Mouse (Mus musculus): ENCODE measurements around the gene Hyal3.
A peak's percentile ranks its signal among the peaks of the same experiment; 100 is the strongest.
"Not testable (repeated sequence)": the region's sequence is repeated elsewhere in the genome, so short reads cannot be mapped to it uniquely, and the experiment has no call there.

Hyal3 gene

GRCm38 (mm10) chr9:107571534-107572326 lies 8.9 kb upstream of the Hyal3 start:
- DNase-seq (ENCODE audit: low spot score in 2 of 2), result no peak

DNA sequence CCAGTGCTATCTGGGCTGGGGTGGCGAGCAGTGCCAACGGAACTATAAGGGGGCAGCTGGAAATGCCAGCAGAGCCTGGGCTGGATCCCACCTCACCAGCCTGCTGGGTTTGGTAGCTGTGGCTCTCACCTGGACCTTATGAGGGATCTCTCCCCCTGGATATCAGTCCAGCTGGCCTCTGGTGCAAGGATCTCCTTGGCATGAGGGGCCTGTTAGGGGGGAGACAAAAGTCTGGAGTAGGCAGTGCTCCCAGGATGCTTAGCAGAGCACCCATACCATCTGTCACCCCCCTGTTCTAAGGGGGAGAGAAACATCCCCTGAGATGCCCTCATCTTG lies 8.3 kb upstream of the Hyal3 start:
- no peak for DNase-seq (ENCODE audit: low spot score in 2 of 2)

DNA sequence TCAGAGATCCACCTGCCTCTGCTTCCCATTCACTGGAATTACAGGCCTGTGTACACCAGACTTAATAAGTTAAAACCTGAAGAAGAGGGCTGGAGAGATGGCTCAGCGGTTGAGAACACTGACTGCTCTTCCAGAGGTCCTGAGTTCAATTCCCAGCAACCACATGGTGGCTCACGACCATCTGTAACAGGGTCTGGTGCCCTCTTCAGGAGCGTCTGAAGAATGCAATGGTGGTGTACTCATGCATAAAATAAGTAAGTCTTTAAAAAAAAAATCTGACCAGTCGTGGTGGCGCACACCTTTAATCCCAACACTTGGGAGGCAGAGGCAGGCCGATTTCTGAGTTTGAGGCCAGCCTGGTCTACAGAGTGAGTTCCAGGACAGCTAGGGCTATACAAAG lies 6.8 kb upstream of the Hyal3 start:
- not testable (repeated sequence) for DNase-seq (ENCODE audit: low spot score in 2 of 2)

DNA sequence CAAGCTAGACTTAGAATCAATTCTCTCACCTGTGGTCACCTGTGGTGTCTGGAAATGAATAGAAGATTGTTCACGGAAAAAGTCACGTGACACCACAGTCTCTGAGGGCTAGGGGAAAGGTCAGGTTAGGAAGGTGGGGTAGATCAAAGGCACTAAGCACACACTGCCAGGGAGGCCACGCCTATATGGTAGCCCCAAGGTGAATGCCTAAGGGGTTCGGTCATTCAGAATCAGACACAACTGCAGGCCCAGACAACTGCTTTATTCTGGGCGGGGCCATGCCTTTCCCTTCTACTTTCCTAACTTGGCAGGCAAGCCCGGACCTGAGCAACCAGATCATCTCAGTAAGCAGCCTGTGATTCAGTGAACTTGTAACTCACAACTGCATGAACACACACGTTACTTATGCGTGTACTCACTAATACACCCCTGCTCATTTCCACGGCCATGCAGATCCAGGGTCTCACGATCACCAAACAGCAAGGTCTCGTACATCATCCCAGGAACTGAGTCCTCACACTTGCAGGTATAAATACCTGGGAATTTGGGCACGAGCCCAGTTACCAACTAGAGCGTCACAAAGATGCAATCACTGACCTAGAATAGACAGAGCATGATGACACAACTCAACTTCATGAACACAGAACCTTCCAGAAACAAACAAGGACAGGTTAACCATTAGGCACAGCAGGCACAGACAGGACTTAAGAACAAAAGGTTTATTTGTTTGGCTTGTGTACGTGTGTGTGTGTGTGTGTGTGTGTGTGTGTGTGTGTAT lies 4.8 kb upstream of the Hyal3 start:
- DNase-seq (ENCODE audit: low spot score in 2 of 2), result no peak

DNA sequence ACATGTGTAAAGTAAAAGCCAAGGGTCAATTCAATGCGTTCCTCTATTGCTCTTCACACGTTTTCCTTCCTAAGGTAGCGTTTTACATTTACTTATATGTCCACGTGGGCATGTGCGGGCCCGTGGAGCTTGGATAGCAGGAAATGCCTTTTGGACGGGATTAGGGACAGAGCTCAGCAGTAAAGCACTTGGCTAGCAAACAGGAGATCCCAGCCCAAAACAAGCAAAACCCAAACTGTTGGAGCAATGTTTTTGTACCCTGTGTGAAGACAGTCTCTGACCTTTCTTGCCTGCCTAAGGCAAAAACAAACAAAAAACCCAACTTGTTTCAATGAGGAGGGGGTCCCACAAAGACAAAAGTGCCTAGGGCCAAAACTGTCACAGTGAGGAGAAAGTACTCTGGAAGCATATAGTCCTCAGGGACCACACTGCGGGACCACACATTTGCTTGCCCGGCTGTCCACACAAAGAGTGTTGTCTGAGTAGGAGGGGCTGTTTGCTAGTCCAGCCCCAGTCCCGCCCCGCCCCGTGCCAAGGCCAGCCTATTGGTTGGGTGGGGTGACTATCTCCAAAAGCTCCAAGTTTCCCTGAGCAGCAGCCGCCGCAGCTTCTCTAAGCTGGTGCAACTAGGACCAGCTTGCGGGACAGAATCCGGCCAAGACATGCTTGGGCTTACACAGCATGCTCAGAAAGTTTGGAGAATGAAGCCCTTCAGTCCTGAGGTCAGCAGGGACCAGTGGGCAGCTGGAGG lies 4.1 kb upstream of the Hyal3 start, which contains the start of gene Hyal1:
Gene Hyal1, plus strand, starts transcription at position 571 of the 751 bp plus-strand sequence.
- peak; percentile 50 to 64 for DNase-seq (ENCODE audit: low spot score in 2 of 2)

- no peak for DNase-seq (ENCODE audit: low spot score in 2 of 2)
Measured at GRCm38 (mm10) chr9:107577871-107578270, 2.7 kb upstream of the Hyal3 start.

- no peak for DNase-seq (ENCODE audit: low spot score in 2 of 2)
Measured at GRCm38 (mm10) chr9:107578587-107578986, 2.0 kb upstream of the Hyal3 start, which contains the start of gene Naa80. Gene Naa80 (plus strand): TSS chr9:107578887.

DNA sequence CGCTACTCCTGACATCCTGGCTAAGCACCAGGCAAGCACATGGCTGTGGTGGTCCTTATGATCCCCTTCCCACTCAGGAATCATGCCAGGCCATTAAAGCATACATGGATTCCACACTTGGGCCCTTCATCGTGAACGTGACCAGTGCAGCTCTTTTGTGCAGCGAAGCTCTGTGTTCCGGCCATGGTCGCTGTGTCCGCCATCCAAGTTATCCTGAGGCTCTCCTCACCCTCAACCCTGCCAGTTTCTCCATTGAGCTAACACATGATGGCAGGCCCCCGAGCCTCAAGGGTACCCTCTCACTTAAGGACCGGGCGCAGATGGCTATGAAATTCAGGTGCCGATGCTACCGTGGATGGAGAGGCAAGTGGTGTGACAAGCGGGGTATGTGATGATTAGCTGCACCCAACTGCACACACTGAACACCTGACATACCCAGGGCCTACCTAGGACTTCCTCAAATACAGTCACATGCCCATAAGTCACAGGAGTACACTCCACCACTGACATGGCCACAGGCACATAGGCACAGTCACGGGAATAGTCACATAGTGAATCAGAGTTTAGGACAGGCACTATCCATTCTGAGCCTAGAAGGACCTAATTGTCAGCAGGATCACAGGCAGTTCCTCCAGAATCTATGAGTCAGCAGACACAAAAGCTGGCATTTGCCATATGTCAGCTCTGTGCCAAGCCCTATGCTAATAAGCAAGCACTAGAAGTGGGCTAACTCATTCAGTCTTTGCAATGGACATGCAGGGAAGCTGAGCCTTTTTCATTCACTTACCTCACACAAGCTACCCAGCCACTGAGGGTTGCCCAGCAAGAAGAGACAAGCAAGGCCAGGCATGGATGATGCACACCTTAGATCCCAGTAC lies 1.4 kb upstream of the Hyal3 start:
- DNase-seq (ENCODE audit: low spot score in 2 of 2), result no peak

GRCm38 (mm10) chr9:107581584-107581983 lies 966 bp downstream of the Hyal3 start:
- no peak for DNase-seq (ENCODE audit: low spot score in 2 of 2)

DNA sequence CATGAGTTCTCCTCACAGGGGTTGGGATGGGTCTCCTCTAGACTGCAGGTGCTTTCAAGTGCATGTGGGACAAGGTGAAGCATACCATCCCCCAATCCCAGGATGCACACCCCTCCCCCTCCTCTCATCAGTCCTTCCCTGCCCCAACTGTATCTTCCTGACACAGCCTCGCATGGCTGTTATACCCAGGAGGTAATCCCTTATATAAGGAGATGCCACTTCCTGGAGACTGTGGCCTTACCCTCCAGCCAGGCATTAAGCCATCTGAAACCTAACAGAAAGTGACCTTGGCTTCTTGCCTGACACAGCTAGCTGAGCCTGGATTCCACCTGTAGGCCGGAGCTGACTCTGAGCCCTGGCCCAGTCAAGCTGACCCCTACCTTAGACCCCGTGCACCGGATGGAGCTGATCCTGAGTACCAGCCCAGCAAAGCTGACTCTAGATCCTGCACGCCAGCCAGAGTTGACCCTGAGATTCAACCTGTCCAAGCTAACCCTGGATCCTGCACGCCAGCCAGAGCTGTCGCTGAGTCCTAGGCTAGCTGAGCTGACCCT lies 2.0 kb downstream of the Hyal3 start:
- DNase-seq (ENCODE audit: low spot score in 2 of 2), result no peak

- DNase-seq (ENCODE audit: low spot score in 2 of 2), result no peak
Measured at GRCm38 (mm10) chr9:107583174-107583573, 2.6 kb downstream of the Hyal3 start.

- no peak for DNase-seq (ENCODE audit: low spot score in 2 of 2)
Measured at GRCm38 (mm10) chr9:107586504-107586903, 5.9 kb downstream of the Hyal3 start.

DNA sequence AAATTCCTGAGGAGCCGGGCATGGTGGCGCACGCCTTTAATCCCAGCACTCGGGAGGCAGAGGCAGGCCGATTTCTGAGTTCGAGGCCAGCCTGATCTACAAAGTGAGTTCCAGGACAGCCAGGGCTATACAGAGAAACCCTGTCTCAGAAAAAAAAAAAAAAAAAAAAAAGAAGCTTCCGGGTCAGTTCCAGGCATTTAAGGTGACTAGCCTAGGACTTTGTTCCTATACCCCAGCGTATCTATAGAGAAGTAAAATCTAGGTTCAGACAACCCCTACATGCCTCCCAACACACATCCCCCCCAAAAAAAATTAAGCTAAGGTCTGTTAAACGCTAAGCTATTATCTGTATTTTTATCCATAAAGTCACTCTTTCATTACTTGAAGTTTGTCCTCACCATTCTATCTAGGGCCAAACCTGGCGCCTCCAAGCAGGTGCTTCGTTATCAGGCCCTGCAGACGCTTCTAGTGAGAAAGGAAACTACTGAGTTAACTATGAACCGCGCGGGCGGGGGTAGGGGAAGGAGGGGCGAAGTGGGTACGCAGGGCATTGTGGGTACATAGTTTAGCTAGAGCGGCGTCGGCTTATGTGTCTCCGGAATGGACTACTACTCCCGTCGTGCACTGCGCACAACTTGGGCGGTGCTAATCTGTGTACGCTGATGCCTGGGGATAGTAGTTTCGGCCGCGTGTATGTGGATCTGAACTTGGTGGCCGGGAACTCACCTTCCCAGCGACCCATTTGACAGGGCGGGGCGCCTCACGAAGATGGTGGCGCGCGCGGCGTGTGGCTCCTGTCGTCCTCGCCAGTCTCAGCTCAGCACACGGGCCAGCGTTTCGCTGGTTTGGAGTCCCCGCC lies 6.6 kb downstream of the Hyal3 start, which contains the start of gene Ifrd2:
Gene Ifrd2, plus strand, starts transcription at position 669 of the 859 bp plus-strand sequence.
- peak; percentile 99 for DNase-seq (ENCODE audit: low spot score in 2 of 2)

GRCm38 (mm10) chr9:107587833-107588639 lies 7.4 kb downstream of the Hyal3 start:
- peak in 1 of 2 experiments; percentile 70 for DNase-seq (ENCODE audit: low spot score in 2 of 2)

DNA sequence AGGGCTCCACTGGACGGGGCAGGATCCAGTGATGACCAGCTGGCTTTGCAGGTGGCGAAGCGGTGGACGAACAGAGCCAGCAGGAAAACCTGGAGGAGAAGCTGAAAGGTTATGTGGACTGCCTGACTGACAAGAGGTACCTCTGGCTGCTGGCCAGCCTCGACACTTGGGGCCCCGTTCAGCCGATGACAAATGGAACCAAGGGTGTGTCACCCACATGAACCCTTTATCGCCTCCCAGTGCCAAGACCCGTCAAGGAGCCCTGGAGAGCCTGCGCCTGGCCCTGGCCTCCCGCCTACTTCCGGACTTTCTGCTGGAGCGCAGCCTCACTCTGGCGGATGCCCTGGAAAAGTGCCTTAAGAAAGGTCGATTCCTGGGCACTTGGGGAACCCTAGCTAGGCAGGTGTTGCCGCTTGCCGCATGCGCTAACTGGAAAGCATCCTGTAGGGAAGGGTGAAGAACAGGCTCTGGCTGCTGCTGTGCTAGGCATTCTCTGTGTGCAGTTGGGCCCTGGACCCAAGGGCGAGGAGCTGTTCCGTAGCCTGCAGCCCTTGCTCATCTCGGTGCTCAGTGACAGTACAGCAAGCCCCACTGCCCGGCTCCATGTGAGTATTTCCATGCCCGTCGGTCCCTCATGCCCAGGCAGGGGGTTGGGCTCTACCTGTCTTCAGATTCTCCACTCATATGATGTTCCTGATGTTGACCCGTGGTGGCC lies 9.6 kb downstream of the Hyal3 start:
- peak; percentile 60 to 76 for DNase-seq (ENCODE audit: low spot score in 2 of 2)

- DNase-seq (ENCODE audit: low spot score in 2 of 2), result no peak
Measured at GRCm38 (mm10) chr9:107590773-107591060, 10.1 kb downstream of the Hyal3 start.

DNA sequence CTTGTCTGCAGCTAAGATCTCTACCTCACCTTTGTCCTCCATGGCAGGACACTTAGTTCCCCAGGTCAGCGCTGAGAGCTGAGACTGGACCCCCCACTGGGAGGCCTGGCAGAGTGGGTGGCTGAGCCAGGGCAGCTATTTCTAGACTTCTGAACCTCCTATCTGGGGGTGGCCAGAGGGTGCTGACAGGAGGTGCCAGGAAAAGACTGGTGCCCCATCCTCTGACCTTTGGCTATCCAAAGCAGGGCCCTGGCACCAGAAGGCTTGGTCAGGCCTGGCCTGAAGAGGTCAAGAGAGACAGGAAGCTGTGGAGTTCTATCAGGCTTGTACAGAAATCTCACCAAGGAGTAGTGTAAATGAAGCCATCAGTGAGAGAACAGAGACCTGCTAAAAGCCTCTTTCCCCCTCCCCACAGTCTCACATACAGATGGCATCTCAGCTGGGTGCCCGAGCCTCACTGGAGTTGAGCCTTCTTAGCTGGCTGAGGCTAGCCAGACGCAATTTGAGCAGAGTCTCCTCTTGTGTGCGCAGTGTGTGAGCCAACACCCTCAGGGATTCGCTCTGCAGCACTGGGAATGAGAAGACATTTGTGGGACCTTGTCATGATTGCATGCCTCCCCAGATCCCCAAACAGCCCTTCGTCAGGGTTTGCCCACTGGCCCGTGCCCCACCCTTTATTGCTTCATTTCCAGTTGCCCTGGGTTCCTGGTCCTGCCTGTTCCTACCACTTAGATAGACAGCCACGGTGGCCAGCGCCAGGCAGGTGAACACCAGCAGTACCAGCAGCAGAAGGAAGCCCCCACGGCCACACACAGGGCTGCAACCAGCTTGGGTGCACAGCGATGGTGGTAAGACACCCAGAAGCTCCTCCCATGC lies 12.7 kb downstream of the Hyal3 start:
- DNase-seq (ENCODE audit: low spot score in 2 of 2), result no peak
